Mouse (Mus musculus): ENCODE results near the gene Zdhhc3. TPM values are rescaled to one million over a fixed set of nuclear protein-coding genes. Genes with fewer than 3 reads are reported as not detected.
A peak's percentile ranks its signal among the peaks of the same experiment; 100 is the strongest.

Gene Zdhhc3
- polyA plus RNA-seq, 1 experiment from 2014 or later: 57.9 TPM

DNA sequence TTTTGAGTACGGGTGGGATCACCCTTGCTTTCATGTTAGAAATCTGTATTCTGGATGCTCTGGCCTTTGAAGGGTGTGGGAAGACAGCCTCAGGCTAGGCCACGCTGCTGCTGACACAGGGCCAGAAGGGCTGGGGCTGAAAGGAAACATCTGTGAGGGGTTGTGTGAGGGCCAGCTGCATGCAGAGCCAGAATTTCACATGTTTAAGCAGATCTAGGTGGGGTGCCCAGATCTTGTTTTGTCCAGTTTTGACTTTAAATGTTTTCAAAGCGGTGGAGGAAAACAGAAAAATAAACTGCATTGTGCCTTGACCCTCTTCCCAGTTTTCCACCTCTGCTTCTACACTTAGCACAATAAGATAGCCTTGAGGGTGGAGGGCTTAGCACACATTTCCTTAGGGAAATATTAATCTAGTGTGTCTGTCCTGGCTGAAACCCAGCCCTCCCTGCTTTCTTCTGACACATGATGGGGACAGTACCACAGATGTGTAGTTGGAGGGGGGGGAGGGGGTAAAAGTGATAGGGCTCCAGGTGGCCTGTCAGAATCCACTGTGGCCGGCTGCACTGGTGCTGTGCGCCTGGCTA lies 26.0 kb upstream of the Zdhhc3 start:
- TF ChIP-seq CTCF (IDR thresholded peaks at IDR 0.05; ENCODE audit: low read depth): no peak
- Histone ChIP-seq H3K9me3 (replicated peaks; ENCODE audit: low read length) (no peaks in the 10 kb centered on the region), H3K4me1 (replicated peaks; ENCODE audit: insufficient read depth, low read length) (no peaks in the 10 kb centered on the region), H3K4me3 (replicated peaks; ENCODE audit: low read depth, low read length) (no peak overlapping the region), H3K4me2 (ENCODE audit: low read length) (no peak overlapping the region), H3K27ac (peak overlapping the region; percentile 73), H3K9ac (ENCODE audit: low read depth, low read length) (no peak overlapping the region), H3K27me3 (ENCODE audit: insufficient read depth, low read length) (no peaks in the 10 kb centered on the region), H3K36me3 (ENCODE audit: insufficient read depth, low read length) (peaks cover 23% of the 10 kb centered on the region; the same call in 1 of the 2 replicates)
- peak; percentile 79 for DNase-seq (ENCODE audit: low spot score)
- ATAC-seq (replicated peaks; ENCODE audit: low FRiP score, low read depth): peak; percentile 64
- 40% methylated on average over 5 of the region's 5 CpGs for WGBS

DNA sequence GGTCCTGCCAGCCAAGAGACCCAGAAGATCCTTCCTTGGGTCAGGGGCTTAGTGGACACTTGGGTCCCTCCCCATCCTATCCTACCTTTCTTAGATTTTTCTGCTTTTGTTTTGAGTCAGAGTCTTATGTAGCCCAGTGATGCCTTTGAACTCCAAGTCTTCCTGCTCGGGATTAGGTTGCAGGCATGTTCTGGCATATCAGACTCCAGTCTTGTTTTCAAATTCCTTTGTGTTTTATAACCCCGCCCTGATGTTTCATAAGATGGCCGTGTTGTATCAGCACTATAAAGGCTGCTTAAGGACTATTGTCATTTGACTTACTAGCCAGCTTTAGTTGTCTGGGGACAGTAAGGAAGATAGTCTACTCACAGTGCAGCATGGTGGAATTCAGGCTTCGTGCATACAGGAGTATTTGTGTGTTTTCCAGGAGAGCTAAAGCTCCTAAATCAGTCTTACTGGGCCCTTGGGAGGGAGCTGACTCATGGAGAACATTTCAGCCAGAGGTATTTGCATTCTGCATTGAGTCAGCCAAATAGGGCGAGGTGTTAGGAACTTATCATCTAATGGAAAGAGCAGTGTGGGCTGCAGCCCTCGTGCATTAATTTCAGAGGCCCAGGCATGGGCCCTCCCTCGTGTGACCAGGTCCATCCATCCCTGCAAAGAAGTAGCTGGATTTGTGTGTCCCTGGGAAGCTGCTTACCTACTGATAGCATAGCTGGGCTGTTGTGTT lies 24.1 kb upstream of the Zdhhc3 start:
- H3K4me2 ChIP-seq (ENCODE audit: low read length): no peak overlapping the region
- H3K4me3 ChIP-seq (replicated peaks; ENCODE audit: low read depth, low read length): no peak overlapping the region
- 74% methylated on average over 7 of the region's 7 CpGs for WGBS
- no peak overlapping the region for H3K9ac ChIP-seq (ENCODE audit: low read depth, low read length)
- DNase-seq (ENCODE audit: low spot score) (peak; percentile 23), ATAC-seq (replicated peaks; ENCODE audit: low FRiP score, low read depth) (no peak)
- H3K4me1 ChIP-seq (replicated peaks; ENCODE audit: insufficient read depth, low read length): no peaks in the 10 kb centered on the region
- H3K27me3 ChIP-seq (ENCODE audit: insufficient read depth, low read length): no peaks in the 10 kb centered on the region
- no peak overlapping the region for H3K27ac ChIP-seq
- no peak for TF ChIP-seq CTCF (IDR thresholded peaks at IDR 0.05; ENCODE audit: low read depth)
- H3K36me3 ChIP-seq (ENCODE audit: insufficient read depth, low read length): peaks cover 36% of the 10 kb centered on the region
- H3K9me3 ChIP-seq (replicated peaks; ENCODE audit: low read length): no peaks in the 10 kb centered on the region

DNA sequence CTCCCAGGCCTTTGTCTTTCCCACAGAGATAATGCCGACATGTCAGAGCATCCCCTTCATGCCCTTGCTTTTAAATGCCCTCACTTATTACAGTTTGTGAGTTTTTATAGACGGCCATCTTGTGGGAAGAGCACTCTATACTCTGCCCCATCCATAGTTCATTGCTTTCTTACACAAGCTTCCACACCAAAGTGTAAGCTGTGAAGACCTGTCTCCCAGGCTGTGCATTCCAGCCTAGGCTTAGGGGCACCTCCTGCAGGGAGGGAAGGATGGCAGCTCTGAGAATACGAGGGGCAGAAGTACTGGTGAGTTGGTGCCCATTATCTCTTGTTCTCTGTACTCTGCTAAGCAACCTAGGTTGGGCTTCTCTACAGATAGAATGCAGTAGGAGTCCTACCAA lies 20.0 kb upstream of the Zdhhc3 start:
- no peak overlapping the region for H3K4me3 ChIP-seq (replicated peaks; ENCODE audit: low read depth, low read length)
- DNase-seq (ENCODE audit: low spot score) (no peak), ATAC-seq (replicated peaks; ENCODE audit: low FRiP score, low read depth) (no peak)
- no peak overlapping the region for H3K9ac ChIP-seq (ENCODE audit: low read depth, low read length)
- TF ChIP-seq CTCF (IDR thresholded peaks at IDR 0.05; ENCODE audit: low read depth): no peak
- H3K27me3 ChIP-seq (ENCODE audit: insufficient read depth, low read length): no peaks in the 10 kb centered on the region
- no peaks in the 10 kb centered on the region for H3K4me1 ChIP-seq (replicated peaks; ENCODE audit: insufficient read depth, low read length)
- H3K4me2 ChIP-seq (ENCODE audit: low read length): no peak overlapping the region
- H3K9me3 ChIP-seq (replicated peaks; ENCODE audit: low read length): no peaks in the 10 kb centered on the region
- 94% methylated on average over 3 of the region's 3 CpGs for WGBS
- peaks cover 57% of the 10 kb centered on the region for H3K36me3 ChIP-seq (ENCODE audit: insufficient read depth, low read length)
- no peak overlapping the region for H3K27ac ChIP-seq

DNA sequence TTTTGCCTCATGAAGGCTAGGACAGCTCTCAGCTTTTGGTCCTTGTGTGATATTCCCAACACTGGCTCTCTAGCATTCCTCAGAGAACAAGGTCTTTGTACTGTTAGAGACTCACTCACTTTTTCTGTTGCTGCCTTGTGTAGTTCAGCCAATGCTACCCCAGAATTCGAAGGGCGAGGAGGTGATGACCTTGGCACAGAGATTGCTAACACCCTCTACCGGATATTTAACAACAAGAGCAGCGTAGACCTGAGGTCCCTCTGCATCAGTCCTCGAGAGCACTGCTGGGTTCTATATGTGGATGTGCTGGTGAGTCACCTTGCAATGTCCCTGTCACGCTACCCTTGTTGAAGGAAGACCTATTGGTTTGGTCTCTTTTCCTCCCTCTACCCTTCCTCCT lies 14.7 kb upstream of the Zdhhc3 start:
- no peak overlapping the region for H3K27ac ChIP-seq
- H3K9ac ChIP-seq (ENCODE audit: low read depth, low read length): no peak overlapping the region
- no peak for TF ChIP-seq CTCF (IDR thresholded peaks at IDR 0.05; ENCODE audit: low read depth)
- no peak overlapping the region for H3K4me3 ChIP-seq (replicated peaks; ENCODE audit: low read depth, low read length)
- ATAC-seq (replicated peaks; ENCODE audit: low FRiP score, low read depth): no peak
- H3K4me2 ChIP-seq (ENCODE audit: low read length): no peak overlapping the region
- no peaks in the 10 kb centered on the region for H3K27me3 ChIP-seq (ENCODE audit: insufficient read depth, low read length)
- no peak for DNase-seq (ENCODE audit: low spot score)
- no peaks in the 10 kb centered on the region for H3K9me3 ChIP-seq (replicated peaks; ENCODE audit: low read length)
- no peaks in the 10 kb centered on the region for H3K4me1 ChIP-seq (replicated peaks; ENCODE audit: insufficient read depth, low read length)
- 93% methylated on average over 6 of the region's 6 CpGs for WGBS
- H3K36me3 ChIP-seq (ENCODE audit: insufficient read depth, low read length): peaks cover 65% of the 10 kb centered on the region

DNA sequence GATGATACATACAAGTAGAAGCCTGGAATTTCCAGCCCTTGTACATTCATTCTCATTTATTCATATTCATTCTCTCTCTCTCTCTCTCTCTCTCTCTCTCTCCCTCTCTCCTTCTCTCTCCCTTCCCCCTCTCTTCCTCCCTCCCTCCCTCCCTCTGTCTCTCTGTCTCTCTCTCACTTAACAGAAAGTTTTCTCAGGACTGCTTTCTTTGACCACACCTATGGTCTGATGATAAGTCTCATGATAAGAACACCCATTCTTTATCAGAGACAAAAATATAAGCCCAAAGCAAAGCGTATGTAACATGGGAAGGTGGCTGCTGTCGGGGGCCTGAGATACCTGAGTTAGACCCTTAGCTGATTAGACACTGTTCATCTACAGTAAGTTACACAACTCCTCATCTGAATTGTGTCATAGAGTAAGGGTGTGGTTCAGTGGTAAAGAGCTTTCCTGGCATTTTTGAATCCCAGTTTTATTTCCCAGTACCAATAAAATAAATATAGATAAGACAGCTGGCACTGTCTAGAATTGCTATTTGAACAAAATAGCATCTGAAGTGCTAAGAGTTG lies 11.5 kb upstream of the Zdhhc3 start:
- no peaks in the 10 kb centered on the region for H3K9me3 ChIP-seq (replicated peaks; ENCODE audit: low read length)
- ATAC-seq (replicated peaks; ENCODE audit: low FRiP score, low read depth) (no peak), DNase-seq (ENCODE audit: low spot score) (no peak)
- H3K4me1 ChIP-seq (replicated peaks; ENCODE audit: insufficient read depth, low read length): no peaks in the 10 kb centered on the region
- H3K9ac ChIP-seq (ENCODE audit: low read depth, low read length): no peak overlapping the region
- H3K36me3 ChIP-seq (ENCODE audit: insufficient read depth, low read length): peaks cover 55% of the 10 kb centered on the region
- no peaks in the 10 kb centered on the region for H3K27me3 ChIP-seq (ENCODE audit: insufficient read depth, low read length)
- H3K4me3 ChIP-seq (replicated peaks; ENCODE audit: low read depth, low read length): no peak overlapping the region
- H3K4me2 ChIP-seq (ENCODE audit: low read length): no peak overlapping the region
- H3K27ac ChIP-seq: no peak overlapping the region
- WGBS: 96% methylated on average over 2 of the region's 2 CpGs
- no peak for TF ChIP-seq CTCF (IDR thresholded peaks at IDR 0.05; ENCODE audit: low read depth)

DNA sequence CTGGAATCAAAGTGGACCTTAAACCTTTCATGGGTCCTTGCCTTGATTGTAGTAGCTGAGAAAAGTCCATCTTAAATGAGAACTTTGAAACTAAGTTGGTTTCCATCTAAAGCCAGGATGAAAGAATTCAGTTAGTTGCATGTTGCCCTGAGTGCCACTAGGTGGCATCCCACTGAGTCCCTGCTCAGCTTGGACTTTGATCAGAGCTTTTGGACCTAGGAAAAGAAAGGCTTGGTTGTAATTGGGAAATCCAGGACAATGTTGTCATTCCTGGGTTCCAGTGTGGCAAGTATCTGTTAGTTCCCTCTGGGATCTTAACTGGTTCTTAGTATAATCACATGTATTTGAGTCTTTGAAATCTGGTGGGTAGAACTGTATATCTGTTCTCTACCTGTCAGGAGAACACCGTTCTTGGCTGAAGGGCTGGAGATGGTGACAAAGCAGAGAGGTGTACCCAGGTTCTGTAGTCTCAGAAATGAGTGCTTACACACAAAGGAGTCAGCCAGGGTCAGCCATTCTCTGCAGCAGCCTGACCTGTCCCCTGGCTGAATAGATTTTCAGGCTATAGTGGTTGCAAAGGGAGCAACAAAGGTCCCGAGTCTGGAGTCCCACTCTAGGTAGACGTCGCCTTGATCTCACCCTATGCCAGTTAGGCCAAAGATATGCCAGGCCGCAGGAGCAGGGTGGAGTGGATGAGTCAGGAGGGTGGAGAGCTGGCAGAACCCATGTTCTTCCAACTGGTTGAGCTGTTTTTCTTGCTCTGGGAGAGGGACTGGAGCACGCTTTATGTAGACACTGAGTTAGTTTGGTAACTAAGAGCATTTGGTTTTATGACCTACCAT lies 10.8 kb upstream of the Zdhhc3 start:
- Histone ChIP-seq H3K9ac (ENCODE audit: low read depth, low read length) (no peak overlapping the region), H3K27ac (no peak overlapping the region), H3K4me1 (replicated peaks; ENCODE audit: insufficient read depth, low read length) (no peaks in the 10 kb centered on the region), H3K4me2 (ENCODE audit: low read length) (no peak overlapping the region), H3K36me3 (ENCODE audit: insufficient read depth, low read length) (peaks cover 57% of the 10 kb centered on the region), H3K9me3 (replicated peaks; ENCODE audit: low read length) (no peaks in the 10 kb centered on the region), H3K4me3 (replicated peaks; ENCODE audit: low read depth, low read length) (no peak overlapping the region), H3K27me3 (ENCODE audit: insufficient read depth, low read length) (no peaks in the 10 kb centered on the region)
- DNase-seq (ENCODE audit: low spot score) (peak; percentile 51), ATAC-seq (replicated peaks; ENCODE audit: low FRiP score, low read depth) (no peak)
- WGBS: 96% methylated on average over 6 of the region's 6 CpGs
- TF ChIP-seq CTCF (IDR thresholded peaks at IDR 0.05; ENCODE audit: low read depth): peak; percentile 79

Data from kidney, postnatal 0 days (tissue).